Mouse (Mus musculus): ENCODE data around the gene Shank3. TPM values are rescaled to one million over a fixed set of nuclear protein-coding genes. Genes with fewer than 3 reads are reported as not detected.

The Shank3 gene
- polyA plus RNA-seq, 1 experiment = 5.6 TPM

GRCm38 (mm10) chr15:89585101-89585500 lies 85.7 kb downstream of the Shank3 start:
- Histone ChIP-seq H3K9ac (ENCODE audit: low read depth, poor library complexity, severe bottlenecking) (no peak overlapping the region), H3K9me3 (replicated peaks; ENCODE audit: control insufficient read depth, insufficient read depth, low read length, poor library complexity, severe bottlenecking) (no peaks in the 10 kb centered on the region), H3K36me3 (ENCODE audit: control insufficient read depth, insufficient read depth, low read length, poor library complexity, severe bottlenecking) (no peaks in the 10 kb centered on the region), H3K27ac (ENCODE audit: insufficient read depth, low read length) (no peak overlapping the region), H3K27me3 (ENCODE audit: control insufficient read depth, insufficient read depth, low read length, poor library complexity, severe bottlenecking) (no peaks in the 10 kb centered on the region), H3K4me3 (ENCODE audit: low read depth, low read length) (no peak overlapping the region), H3K4me1 (ENCODE audit: control insufficient read depth, insufficient read depth, low read length) (no peaks in the 10 kb centered on the region)
- TF ChIP-seq EP300 (IDR thresholded peaks at IDR 0.05; ENCODE audit: insufficient read depth, low read depth, low read length) = no peak
- TF ChIP-seq CTCF (IDR thresholded peaks at IDR 0.05; ENCODE audit: low read depth, low read length) = no peak
- TF ChIP-seq POLR2A (IDR thresholded peaks at IDR 0.05; ENCODE audit: insufficient read depth, low read length) = no peak

GRCm38 (mm10) chr15:89585631-89586030 lies 86.2 kb downstream of the Shank3 start:
- no peak overlapping the region for H3K9ac ChIP-seq (ENCODE audit: low read depth, poor library complexity, severe bottlenecking)
- no peaks in the 10 kb centered on the region for H3K36me3 ChIP-seq (ENCODE audit: control insufficient read depth, insufficient read depth, low read length, poor library complexity, severe bottlenecking)
- H3K4me3 ChIP-seq (ENCODE audit: low read depth, low read length) = no peak overlapping the region
- no peaks in the 10 kb centered on the region for H3K27me3 ChIP-seq (ENCODE audit: control insufficient read depth, insufficient read depth, low read length, poor library complexity, severe bottlenecking)
- no peaks in the 10 kb centered on the region for H3K4me1 ChIP-seq (ENCODE audit: control insufficient read depth, insufficient read depth, low read length)
- TF ChIP-seq POLR2A (IDR thresholded peaks at IDR 0.05; ENCODE audit: insufficient read depth, low read length) (no peak), EP300 (IDR thresholded peaks at IDR 0.05; ENCODE audit: insufficient read depth, low read depth, low read length) (no peak), CTCF (IDR thresholded peaks at IDR 0.05; ENCODE audit: low read depth, low read length) (no peak)
- no peaks in the 10 kb centered on the region for H3K9me3 ChIP-seq (replicated peaks; ENCODE audit: control insufficient read depth, insufficient read depth, low read length, poor library complexity, severe bottlenecking)
- H3K27ac ChIP-seq (ENCODE audit: insufficient read depth, low read length) = no peak overlapping the region

- H3K4me1 ChIP-seq (ENCODE audit: control insufficient read depth, insufficient read depth, low read length) = no peaks in the 10 kb centered on the region
- TF ChIP-seq POLR2A (IDR thresholded peaks at IDR 0.05; ENCODE audit: insufficient read depth, low read length) (no peak), CTCF (IDR thresholded peaks at IDR 0.05; ENCODE audit: low read depth, low read length) (no peak), EP300 (IDR thresholded peaks at IDR 0.05; ENCODE audit: insufficient read depth, low read depth, low read length) (no peak)
- no peaks in the 10 kb centered on the region for H3K27me3 ChIP-seq (ENCODE audit: control insufficient read depth, insufficient read depth, low read length, poor library complexity, severe bottlenecking)
- no peaks in the 10 kb centered on the region for H3K36me3 ChIP-seq (ENCODE audit: control insufficient read depth, insufficient read depth, low read length, poor library complexity, severe bottlenecking)
- H3K4me3 ChIP-seq (ENCODE audit: low read depth, low read length) = no peak overlapping the region
- no peak overlapping the region for H3K27ac ChIP-seq (ENCODE audit: insufficient read depth, low read length)
- no peaks in the 10 kb centered on the region for H3K9me3 ChIP-seq (replicated peaks; ENCODE audit: control insufficient read depth, insufficient read depth, low read length, poor library complexity, severe bottlenecking)
- H3K9ac ChIP-seq (ENCODE audit: low read depth, poor library complexity, severe bottlenecking) = no peak overlapping the region
Measured at GRCm38 (mm10) chr15:89589146-89589545, 89.7 kb downstream of the Shank3 start.

DNA sequence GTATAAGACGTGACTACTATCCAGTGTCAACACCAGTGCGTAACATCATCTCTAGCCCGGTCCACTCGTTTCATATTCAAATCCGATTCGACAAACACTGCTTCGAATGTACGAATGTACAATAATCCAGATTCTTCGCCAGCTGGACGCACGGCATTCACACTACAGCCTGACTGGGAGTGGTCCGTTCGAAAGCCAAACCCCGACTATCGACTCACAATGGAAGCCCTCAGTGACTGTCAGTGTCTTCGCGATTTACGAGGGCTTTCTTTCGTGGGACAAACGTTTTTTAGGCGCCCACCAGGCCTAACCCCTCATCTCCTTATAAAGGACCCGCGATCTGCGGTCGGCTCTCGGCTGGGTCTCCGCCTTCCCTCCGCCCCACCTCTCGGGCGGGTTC lies 91.9 kb downstream of the Shank3 start:
- Histone ChIP-seq H3K4me1 (ENCODE audit: control insufficient read depth, insufficient read depth, low read length) (no peaks in the 10 kb centered on the region), H3K9me3 (replicated peaks; ENCODE audit: control insufficient read depth, insufficient read depth, low read length, poor library complexity, severe bottlenecking) (no peaks in the 10 kb centered on the region), H3K4me3 (ENCODE audit: low read depth, low read length) (peak overlapping the region; percentile 57), H3K27me3 (ENCODE audit: control insufficient read depth, insufficient read depth, low read length, poor library complexity, severe bottlenecking) (no peaks in the 10 kb centered on the region), H3K9ac (ENCODE audit: low read depth, poor library complexity, severe bottlenecking) (peak overlapping the region; percentile 45), H3K36me3 (ENCODE audit: control insufficient read depth, insufficient read depth, low read length, poor library complexity, severe bottlenecking) (no peaks in the 10 kb centered on the region), H3K27ac (ENCODE audit: insufficient read depth, low read length) (no peak overlapping the region)
- no peak for TF ChIP-seq POLR2A (IDR thresholded peaks at IDR 0.05; ENCODE audit: insufficient read depth, low read length)
- TF ChIP-seq CTCF (IDR thresholded peaks at IDR 0.05; ENCODE audit: low read depth, low read length) = no peak
- TF ChIP-seq EP300 (IDR thresholded peaks at IDR 0.05; ENCODE audit: insufficient read depth, low read depth, low read length) = no peak

GRCm38 (mm10) chr15:89591723-89592455 lies 92.5 kb downstream of the Shank3 start, which contains the start of gene Rabl2:
Rabl2 (minus strand) TSS chr15:89591923.
- Histone ChIP-seq H3K9ac (ENCODE audit: low read depth, poor library complexity, severe bottlenecking) (peak within 1 kb of the TSS; percentile 45), H3K27me3 (ENCODE audit: control insufficient read depth, insufficient read depth, low read length, poor library complexity, severe bottlenecking) (no peaks in the 10 kb centered on the region), H3K36me3 (ENCODE audit: control insufficient read depth, insufficient read depth, low read length, poor library complexity, severe bottlenecking) (no peaks in the 10 kb centered on the region), H3K27ac (ENCODE audit: insufficient read depth, low read length) (no peak within 1 kb of the TSS), H3K9me3 (replicated peaks; ENCODE audit: control insufficient read depth, insufficient read depth, low read length, poor library complexity, severe bottlenecking) (no peaks in the 10 kb centered on the region), H3K4me3 (ENCODE audit: low read depth, low read length) (peak within 1 kb of the TSS; percentile 57), H3K4me1 (ENCODE audit: control insufficient read depth, insufficient read depth, low read length) (no peaks in the 10 kb centered on the region)
- no peak for TF ChIP-seq CTCF (IDR thresholded peaks at IDR 0.05; ENCODE audit: low read depth, low read length)
- 0 out of 2 replicates have a peak, but pooled peaks have one; percentile 3 for TF ChIP-seq EP300 (IDR thresholded peaks at IDR 0.05; ENCODE audit: insufficient read depth, low read depth, low read length)

DNA sequence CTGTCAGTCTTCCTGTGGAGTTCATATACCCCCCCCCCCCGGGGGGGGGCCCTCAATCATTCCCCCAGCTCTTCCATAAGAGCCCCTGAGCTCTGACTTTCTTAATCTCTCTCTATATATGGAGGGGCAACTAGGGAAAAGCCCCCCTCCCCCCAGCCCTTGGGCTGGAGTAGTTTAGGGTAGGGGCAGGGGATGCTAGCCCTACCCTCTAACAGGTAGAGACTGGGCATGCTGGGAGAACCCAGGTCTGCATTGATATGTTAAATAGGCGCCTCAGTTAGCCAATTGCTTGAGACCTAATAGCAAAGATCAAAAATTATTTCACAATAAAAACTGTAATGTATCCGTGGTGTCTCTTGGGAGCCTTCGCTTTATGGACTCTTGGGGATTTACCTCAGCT lies 93.1 kb downstream of the Shank3 start:
- Histone ChIP-seq H3K4me1 (ENCODE audit: control insufficient read depth, insufficient read depth, low read length) (no peaks in the 10 kb centered on the region), H3K9ac (ENCODE audit: low read depth, poor library complexity, severe bottlenecking) (peak overlapping the region; percentile 32; the same call in 1 of the 2 replicates), H3K27ac (ENCODE audit: insufficient read depth, low read length) (no peak overlapping the region), H3K4me3 (ENCODE audit: low read depth, low read length) (no peak overlapping the region), H3K36me3 (ENCODE audit: control insufficient read depth, insufficient read depth, low read length, poor library complexity, severe bottlenecking) (no peaks in the 10 kb centered on the region), H3K27me3 (ENCODE audit: control insufficient read depth, insufficient read depth, low read length, poor library complexity, severe bottlenecking) (no peaks in the 10 kb centered on the region), H3K9me3 (replicated peaks; ENCODE audit: control insufficient read depth, insufficient read depth, low read length, poor library complexity, severe bottlenecking) (no peaks in the 10 kb centered on the region)
- TF ChIP-seq CTCF (IDR thresholded peaks at IDR 0.05; ENCODE audit: low read depth, low read length) (no peak), EP300 (IDR thresholded peaks at IDR 0.05; ENCODE audit: insufficient read depth, low read depth, low read length) (no peak), POLR2A (IDR thresholded peaks at IDR 0.05; ENCODE audit: insufficient read depth, low read length) (no peak)

Measured in ES-Bruce4 (cell line).